Mouse (Mus musculus): ENCODE measurements around the gene Eprs.

The Eprs gene

GRCm38 (mm10) chr1:185451495-185451894, 88.7 kb downstream of the Eprs start:
- DNase-seq = no peak

- DNase-seq = no peak
These were observed 89.6 kb downstream of the Eprs start for GRCm38 (mm10) chr1:185452461-185452860.

GRCm38 (mm10) chr1:185454144-185454543, 91.3 kb downstream of the Eprs start:
- DNase-seq = no peak

GRCm38 (mm10) chr1:185454575-185454954, 91.7 kb downstream of the Eprs start, which contains the start of gene Slc30a10:
Gene Slc30a10, plus strand, starts transcription at chr1:185454848.
- peak; percentile 49 to 54 for DNase-seq

- DNase-seq = peak; percentile 41 to 58
These were observed 92.3 kb downstream of the Eprs start for GRCm38 (mm10) chr1:185454955-185455701.

- DNase-seq = no peak
These were observed 93.5 kb downstream of the Eprs start for GRCm38 (mm10) chr1:185456327-185456726.

- no peak for DNase-seq
These were observed 97.3 kb downstream of the Eprs start for GRCm38 (mm10) chr1:185460096-185460495.

- DNase-seq = no peak
These were observed 100.0 kb downstream of the Eprs start for GRCm38 (mm10) chr1:185462889-185463288.

GRCm38 (mm10) chr1:185469551-185470021, 106.7 kb downstream of the Eprs start:
- no peak for DNase-seq

- no peak for DNase-seq
These were observed 109.3 kb downstream of the Eprs start for GRCm38 (mm10) chr1:185472025-185472720.

GRCm38 (mm10) chr1:185472730-185473129, 109.9 kb downstream of the Eprs start:
- no peak for DNase-seq

GRCm38 (mm10) chr1:185473437-185473836, 110.6 kb downstream of the Eprs start:
- no peak for DNase-seq
